Mouse (Mus musculus): ENCODE results near the gene BC035044. TPM values are rescaled to one million over a fixed set of nuclear protein-coding genes. Genes with fewer than 3 reads are reported as not detected.
"Not testable (repeated sequence)": the region's sequence is repeated elsewhere in the genome, so short reads cannot be mapped to it uniquely, and the experiment has no call there.

The BC035044 gene
- polyA plus RNA-seq, 1 experiment from 2014 or later: 0.79 TPM

- no peak overlapping the region for H3K4me2 ChIP-seq (replicated peaks)
- H3K9me3 ChIP-seq: no peaks in the 10 kb centered on the region
- 86% methylated on average over 4 of the region's 4 CpGs for WGBS
- H3K27me3 ChIP-seq: no peaks in the 10 kb centered on the region
- no peak for ATAC-seq (ENCODE audit: insufficient number of reproducible peaks, insufficient read depth, low FRiP score, low TSS enrichment)
- H3K27ac ChIP-seq: no peak overlapping the region
- no peak overlapping the region for H3K9ac ChIP-seq
- H3K36me3 ChIP-seq: no peaks in the 10 kb centered on the region
- H3K4me3 ChIP-seq: no peak overlapping the region
- no peaks in the 10 kb centered on the region for H3K4me1 ChIP-seq
Measured at GRCm38 (mm10) chr6:128818083-128818802, 72.7 kb downstream of the BC035044 start.

- Histone ChIP-seq H3K4me1 (no peaks in the 10 kb centered on the region), H3K27ac (no peak overlapping the region), H3K27me3 (no peaks in the 10 kb centered on the region), H3K9me3 (no peaks in the 10 kb centered on the region), H3K4me3 (no peak overlapping the region), H3K9ac (no peak overlapping the region), H3K4me2 (replicated peaks) (no peak overlapping the region), H3K36me3 (no peaks in the 10 kb centered on the region)
- WGBS: 91% methylated on average over 5 of the region's 5 CpGs
- ATAC-seq (ENCODE audit: insufficient number of reproducible peaks, insufficient read depth, low FRiP score, low TSS enrichment): no peak
Measured at GRCm38 (mm10) chr6:128808532-128808931, 82.4 kb downstream of the BC035044 start.

DNA sequence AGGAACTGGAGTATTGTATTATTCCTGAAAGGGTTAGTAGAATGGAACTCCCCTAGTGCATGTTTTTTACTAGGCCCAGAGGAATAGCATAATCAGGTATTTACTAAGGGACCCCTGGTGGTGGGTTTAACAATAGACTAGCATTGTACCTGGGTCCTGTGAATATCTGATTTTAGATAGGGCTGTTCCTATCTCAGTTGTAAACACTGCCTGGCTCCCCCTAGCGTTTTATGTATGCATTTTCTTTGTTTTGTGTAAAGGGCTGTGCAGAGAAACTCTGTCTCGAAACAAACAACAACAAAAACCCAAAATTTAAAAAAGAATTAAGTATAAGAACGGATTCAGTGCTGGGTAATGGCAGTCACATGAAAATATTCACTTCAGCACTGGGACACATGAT lies 83.9 kb downstream of the BC035044 start:
- no peaks in the 10 kb centered on the region for H3K4me1 ChIP-seq
- no peak overlapping the region for H3K9ac ChIP-seq
- H3K9me3 ChIP-seq: no peaks in the 10 kb centered on the region
- H3K36me3 ChIP-seq: no peaks in the 10 kb centered on the region
- WGBS: 73% methylated on average over 3 of the region's 3 CpGs
- no peaks in the 10 kb centered on the region for H3K27me3 ChIP-seq
- H3K27ac ChIP-seq: no peak overlapping the region
- ATAC-seq (ENCODE audit: insufficient number of reproducible peaks, insufficient read depth, low FRiP score, low TSS enrichment): no peak
- no peak overlapping the region for H3K4me2 ChIP-seq (replicated peaks)
- H3K4me3 ChIP-seq: no peak overlapping the region

DNA sequence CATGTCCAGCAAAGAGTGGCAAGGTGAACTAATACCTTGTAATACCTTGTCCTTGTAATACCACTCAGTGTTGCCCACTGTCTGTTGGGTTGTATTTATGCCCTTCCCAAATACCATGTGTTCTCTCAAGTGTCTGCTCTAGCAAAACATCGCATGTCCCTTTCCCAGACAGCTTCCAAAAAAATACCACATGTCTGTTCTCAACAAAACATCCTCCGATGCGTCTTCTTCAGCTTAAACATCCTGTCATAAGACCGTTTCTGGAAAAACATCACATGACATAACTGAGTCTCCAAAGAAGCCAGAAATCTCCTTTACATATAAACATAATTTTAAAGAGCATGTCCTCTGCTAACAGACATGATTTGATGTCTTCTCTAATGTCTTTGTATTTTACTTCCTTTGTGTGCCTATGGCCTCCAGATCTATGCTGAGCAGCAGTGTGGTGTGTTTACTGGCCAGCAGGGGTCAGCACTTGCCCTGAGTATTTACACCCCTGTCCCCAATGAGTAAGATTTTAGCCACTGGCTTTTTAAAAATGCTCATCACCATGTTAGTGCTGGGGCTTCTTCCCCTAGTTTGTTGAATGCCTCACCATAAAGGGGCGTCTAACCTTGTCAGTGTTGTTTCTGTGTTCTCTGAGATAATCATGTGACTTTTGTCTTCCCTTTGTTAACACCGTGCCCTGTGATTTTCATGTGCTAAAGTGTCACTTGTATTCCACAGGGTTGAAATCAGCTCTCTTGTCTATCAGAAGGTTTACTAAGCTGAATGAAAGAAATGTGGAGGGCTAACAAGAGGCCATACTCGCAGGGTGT lies 85.9 kb downstream of the BC035044 start:
- H3K9ac ChIP-seq; H3K4me2 ChIP-seq (replicated peaks); H3K4me1 ChIP-seq; H3K36me3 ChIP-seq; H3K9me3 ChIP-seq; H3K27ac ChIP-seq; H3K27me3 ChIP-seq; ATAC-seq (ENCODE audit: insufficient number of reproducible peaks, insufficient read depth, low FRiP score, low TSS enrichment); H3K4me3 ChIP-seq: not testable (repeated sequence)
- WGBS: 64% methylated on average over 7 of the region's 7 CpGs

DNA sequence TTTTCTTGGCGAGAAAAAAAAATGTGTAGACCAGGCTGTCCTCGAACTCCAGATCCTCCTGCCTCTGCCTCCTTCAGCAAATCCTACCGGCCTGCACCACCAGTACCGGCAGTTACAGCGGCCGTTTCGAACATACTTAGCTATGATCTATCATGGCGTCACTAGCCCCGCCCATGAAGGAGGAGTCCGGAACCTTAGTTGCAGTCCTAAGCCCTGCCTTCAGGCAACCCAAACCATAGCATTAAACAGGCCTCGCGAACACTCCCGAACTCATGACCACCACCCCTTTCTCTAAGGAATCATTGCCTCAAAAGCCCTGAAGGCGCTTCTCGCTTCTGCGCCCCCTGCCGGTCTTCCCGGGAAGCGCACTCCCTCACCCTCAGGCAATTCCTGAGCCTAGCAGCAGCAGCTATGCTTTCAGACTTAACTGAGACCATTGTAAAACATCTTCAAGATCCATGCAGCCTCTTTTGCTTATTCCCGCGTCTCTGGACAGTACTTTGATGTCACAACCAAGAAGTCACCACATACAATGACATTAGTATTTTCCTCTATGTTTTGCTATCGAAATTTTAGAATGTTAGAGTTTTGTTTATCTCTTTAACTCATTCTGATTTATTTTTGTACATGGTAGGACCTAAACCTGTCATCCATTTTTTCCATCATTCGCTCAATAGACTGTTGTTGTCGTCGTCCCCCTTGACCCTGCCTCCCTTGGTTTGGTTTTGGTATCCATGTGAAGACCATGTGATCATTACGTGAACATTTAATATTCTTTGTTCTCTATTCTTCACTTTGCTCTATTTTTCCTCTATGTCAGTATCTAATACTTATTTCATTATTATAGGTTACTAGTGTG lies 87.7 kb downstream of the BC035044 start:
- H3K4me3 ChIP-seq: peak overlapping the region; percentile 48
- peak overlapping the region; percentile 56 for H3K4me2 ChIP-seq (replicated peaks)
- ATAC-seq (ENCODE audit: insufficient number of reproducible peaks, insufficient read depth, low FRiP score, low TSS enrichment): peak; percentile 90
- 8% methylated on average over 26 of the region's 26 CpGs for WGBS
- H3K9ac ChIP-seq: no peak overlapping the region
- no peaks in the 10 kb centered on the region for H3K36me3 ChIP-seq
- no peaks in the 10 kb centered on the region for H3K9me3 ChIP-seq
- H3K4me1 ChIP-seq: no peaks in the 10 kb centered on the region
- H3K27ac ChIP-seq: 0 out of 2 replicates have a peak overlapping the region, but pooled peaks have one; percentile 74
- H3K27me3 ChIP-seq: no peaks in the 10 kb centered on the region

- no peaks in the 10 kb centered on the region for H3K9me3 ChIP-seq
- H3K4me1 ChIP-seq: no peaks in the 10 kb centered on the region
- peak; percentile 57 for ATAC-seq (ENCODE audit: insufficient number of reproducible peaks, insufficient read depth, low FRiP score, low TSS enrichment)
- peak overlapping the region; percentile 56 for H3K4me2 ChIP-seq (replicated peaks)
- H3K4me3 ChIP-seq: peak overlapping the region; percentile 48
- WGBS: 10% methylated on average over 10 of the region's 10 CpGs
- H3K27ac ChIP-seq: peak overlapping the region; percentile 74; the same call in 1 of the 2 replicates
- no peaks in the 10 kb centered on the region for H3K27me3 ChIP-seq
- no peaks in the 10 kb centered on the region for H3K36me3 ChIP-seq
- peak overlapping the region; percentile 50; the same call in 1 of the 2 replicates for H3K9ac ChIP-seq
Measured at GRCm38 (mm10) chr6:128802557-128802956, 88.4 kb downstream of the BC035044 start.

GRCm38 (mm10) chr6:128800696-128801095 lies 90.2 kb downstream of the BC035044 start:
- not testable (repeated sequence) for H3K9me3 ChIP-seq; ATAC-seq (ENCODE audit: insufficient number of reproducible peaks, insufficient read depth, low FRiP score, low TSS enrichment); H3K4me3 ChIP-seq; H3K9ac ChIP-seq; H3K36me3 ChIP-seq; H3K4me1 ChIP-seq; H3K27ac ChIP-seq; H3K4me2 ChIP-seq (replicated peaks); H3K27me3 ChIP-seq
- 71% methylated on average over 5 of the region's 5 CpGs for WGBS

DNA sequence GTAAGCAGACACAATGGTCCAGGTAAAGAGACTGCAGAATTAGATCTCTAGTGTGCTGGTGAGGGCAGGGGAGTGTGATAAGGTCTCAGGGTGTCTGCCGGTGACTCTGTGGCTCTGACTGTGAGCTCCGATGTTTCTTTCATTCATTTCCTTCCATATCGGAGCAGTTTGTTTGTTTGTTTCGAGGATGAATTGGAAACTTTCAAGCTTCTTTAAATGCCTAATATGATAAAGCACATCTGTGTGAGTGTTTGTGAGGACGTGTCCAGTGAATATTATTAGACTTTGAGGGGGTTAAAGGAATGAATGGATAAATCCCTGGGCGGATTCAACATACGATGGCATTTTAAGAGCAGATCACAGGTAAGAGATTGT lies 91.0 kb downstream of the BC035044 start:
- H3K27me3 ChIP-seq: no peaks in the 10 kb centered on the region
- H3K36me3 ChIP-seq: no peaks in the 10 kb centered on the region
- H3K4me2 ChIP-seq (replicated peaks): peak overlapping the region; percentile 51
- 25% methylated on average over 7 of the region's 7 CpGs for WGBS
- no peaks in the 10 kb centered on the region for H3K9me3 ChIP-seq
- H3K4me3 ChIP-seq: peak overlapping the region; percentile 61
- 0 out of 2 replicates have a peak, but pooled peaks have one; percentile 11 for ATAC-seq (ENCODE audit: insufficient number of reproducible peaks, insufficient read depth, low FRiP score, low TSS enrichment)
- no peaks in the 10 kb centered on the region for H3K4me1 ChIP-seq
- 0 out of 2 replicates have a peak overlapping the region, but pooled peaks have one; percentile 6 for H3K27ac ChIP-seq
- peak overlapping the region; percentile 15; the same call in 1 of the 2 replicates for H3K9ac ChIP-seq

GRCm38 (mm10) chr6:128799144-128799895 lies 91.6 kb downstream of the BC035044 start:
- Histone ChIP-seq H3K4me3 (peak overlapping the region; percentile 61), H3K4me2 (replicated peaks) (peak overlapping the region; percentile 51), H3K9ac (peak overlapping the region; percentile 53), H3K27ac (peak overlapping the region; percentile 83)
- not testable (repeated sequence) for H3K36me3 ChIP-seq, H3K4me1 ChIP-seq, H3K27me3 ChIP-seq, H3K9me3 ChIP-seq
- peak; percentile 31 for ATAC-seq (ENCODE audit: insufficient number of reproducible peaks, insufficient read depth, low FRiP score, low TSS enrichment)
- WGBS: under 1% methylated on average over 49 of the region's 49 CpGs
